Comparison of ENCODE assay signal across 27 mouse cellular contexts in the genomic region with DNA sequence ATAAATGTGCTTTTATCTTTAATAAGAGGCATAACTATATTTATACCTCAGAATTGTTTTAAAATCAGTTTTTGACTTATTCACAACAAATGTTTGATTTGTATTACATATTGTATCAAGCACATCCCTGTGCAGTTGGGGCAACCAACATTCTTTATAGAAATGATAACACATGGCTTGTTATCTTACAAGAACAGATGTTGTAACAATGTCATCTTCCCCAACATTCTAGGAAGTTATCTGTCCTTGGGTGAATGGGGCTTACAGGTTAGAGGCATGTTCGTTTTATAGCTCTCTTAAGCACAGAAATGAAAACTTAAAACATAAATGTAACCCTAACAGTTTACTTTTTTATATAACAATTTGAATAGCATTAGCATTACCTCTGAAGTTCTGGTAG.
DNase-seq lines count a peak whose midpoint lies in the region; ATAC-seq and TF ChIP-seq lines count a peak whose summit lies in the region.
"Had no signal": no experiment of that assay in that cellular context is flagged by ENCODE, and none has a peak within 500 bp of the region (broad histone marks: within the 10 kb centered on the region; RNA-seq: fewer than 3 reads in every experiment).

No protein-coding gene starts in this region.

- TF ChIP-seq EP300 in liver, postnatal 0 days (IDR thresholded peaks at IDR 0.05; ENCODE audit: low read depth) = no peak
- TF ChIP-seq EP300 in liver, embryonic 14.5 days (IDR thresholded peaks at IDR 0.05; ENCODE audit: low read depth) = peak; percentile 57

- no peak overlapping the region for H3K27ac ChIP-seq in liver, embryonic 12.5 days
- no peak overlapping the region for H3K27ac ChIP-seq in liver, postnatal 0 days (ENCODE audit: low read depth)
- H3K27ac ChIP-seq in liver, embryonic 14.5 days = no peak overlapping the region
- H3K27ac ChIP-seq: forebrain, embryonic 10.5 days; forebrain, embryonic 13.5 days; heart, embryonic 15.5 days; hindbrain, embryonic 12.5 days; intestine, embryonic 15.5 days had no signal

- H3K4me1 ChIP-seq in liver, embryonic 12.5 days = no peaks in the 10 kb centered on the region
- no peaks in the 10 kb centered on the region for H3K4me1 ChIP-seq in liver, postnatal 0 days (ENCODE audit: insufficient read depth)
- H3K4me1 ChIP-seq in liver, embryonic 14.5 days (replicated peaks; ENCODE audit: control insufficient read depth in 2 of 2, insufficient read depth in 2 of 2, low read length in 1 of 2) = no peaks in the 10 kb centered on the region
- H3K4me1 ChIP-seq: forebrain, embryonic 10.5 days; forebrain, embryonic 13.5 days; heart, embryonic 12.5 days; heart, embryonic 15.5 days; hindbrain, embryonic 12.5 days; intestine, embryonic 15.5 days had no signal

- no peak overlapping the region for H3K9ac ChIP-seq in liver, embryonic 12.5 days
- no peak overlapping the region for H3K9ac ChIP-seq in liver, postnatal 0 days (replicated peaks)
- H3K9ac ChIP-seq in liver, embryonic 14.5 days (replicated peaks) = no peak overlapping the region
- H3K9ac ChIP-seq: forebrain, embryonic 13.5 days; heart, embryonic 12.5 days; heart, embryonic 15.5 days; hindbrain, embryonic 12.5 days; intestine, embryonic 15.5 days had no signal

- no peak for DNase-seq in liver, postnatal 0 days
- peak; percentile 14 for DNase-seq in c-Kit-positive CD71-positive TER-119-negative erythroid progenitor cells, embryonic 14.5 days (ENCODE audit: low read depth)
- peak in 2 of 3 experiments; percentile 2 to 3 for DNase-seq in liver, embryonic 14.5 days (ENCODE audit: low read depth in 3 of 3, low spot score in 3 of 3)
- DNase-seq in adrenal gland, adult (ENCODE audit: inconsistent age in 2 of 2, low spot score in 1 of 2) = no peak
- no peak for DNase-seq in kidney, postnatal 10 days
- no peak for DNase-seq in gastrocnemius, postnatal 10 days
- DNase-seq: adrenal gland, adult 2 months; adrenal gland, postnatal 14 days; B cell, adult 2 months; cerebellum, adult 18-20 months; cerebellum, adult 9-10 months; cerebellum, postnatal 14 days; gastrocnemius, postnatal 25 days; heart, adult 18-20 months; heart, postnatal 14 days had no signal

- no peak for TF ChIP-seq CTCF in liver, postnatal 0 days (IDR thresholded peaks at IDR 0.05; ENCODE audit: low read depth)
- TF ChIP-seq CTCF in liver, embryonic 14.5 days (IDR thresholded peaks at IDR 0.05; ENCODE audit: low read depth) = no peak

- no peaks in the 10 kb centered on the region for H3K9me3 ChIP-seq in liver, embryonic 12.5 days (replicated peaks)
- no peaks in the 10 kb centered on the region for H3K9me3 ChIP-seq in liver, postnatal 0 days (ENCODE audit: low read length)
- H3K9me3 ChIP-seq in liver, embryonic 14.5 days (ENCODE audit: control insufficient read depth, low read length) = no peaks in the 10 kb centered on the region
- H3K9me3 ChIP-seq: forebrain, embryonic 10.5 days; forebrain, embryonic 13.5 days; heart, embryonic 12.5 days; heart, embryonic 15.5 days; hindbrain, embryonic 12.5 days; intestine, embryonic 15.5 days had no signal

- ATAC-seq in liver, embryonic 12.5 days = peak; percentile 68
- no peak for ATAC-seq in liver, postnatal 0 days
- peak; percentile 63 for ATAC-seq in liver, embryonic 14.5 days (ENCODE audit: insufficient read depth)
- ATAC-seq in megakaryocyte-erythroid progenitor cell, adult 5-6 weeks (replicated peaks; ENCODE audit: low FRiP score, low TSS enrichment, poor library complexity, severe bottlenecking) = peak; percentile 50
- ATAC-seq: forebrain, embryonic 13.5 days; forebrain, embryonic 16.5 days; hindbrain, embryonic 16.5 days; intestine, embryonic 15.5 days; Patski had no signal

- H3K36me3 ChIP-seq in liver, embryonic 12.5 days = no peaks in the 10 kb centered on the region
- no peaks in the 10 kb centered on the region for H3K36me3 ChIP-seq in liver, postnatal 0 days (replicated peaks; ENCODE audit: insufficient read depth, low read length)
- no peaks in the 10 kb centered on the region for H3K36me3 ChIP-seq in liver, embryonic 14.5 days (replicated peaks; ENCODE audit: control insufficient read depth, insufficient read depth, low read depth)
- H3K36me3 ChIP-seq: forebrain, embryonic 10.5 days; heart, embryonic 12.5 days; heart, embryonic 15.5 days; hindbrain, embryonic 12.5 days; intestine, embryonic 15.5 days had no signal

- no peaks in the 10 kb centered on the region for H3K27me3 ChIP-seq in liver, embryonic 12.5 days (replicated peaks)
- H3K27me3 ChIP-seq in liver, postnatal 0 days (ENCODE audit: insufficient read depth, low read length) = no peaks in the 10 kb centered on the region
- H3K27me3 ChIP-seq in liver, embryonic 14.5 days (ENCODE audit: control insufficient read depth, insufficient read depth, low read length) = no peaks in the 10 kb centered on the region
- H3K27me3 ChIP-seq: CH12.LX; forebrain, embryonic 13.5 days; heart, embryonic 12.5 days; heart, embryonic 15.5 days; hindbrain, embryonic 12.5 days; intestine, embryonic 15.5 days; Patski had no signal

- 17% methylated on average over 1 of the region's 1 CpGs for WGBS in liver, embryonic 12.5 days (ENCODE audit: insufficient replicate concordance)
- 43% methylated on average over 1 of the region's 1 CpGs for WGBS in liver, postnatal 0 days (ENCODE audit: insufficient replicate concordance)
- 17% methylated on average over 1 of the region's 1 CpGs for WGBS in liver, embryonic 14.5 days (ENCODE audit: insufficient replicate concordance)

- H3K4me3 ChIP-seq in liver, embryonic 12.5 days = no peak overlapping the region
- H3K4me3 ChIP-seq in liver, postnatal 0 days (ENCODE audit: low read depth, low read length) = no peak overlapping the region
- H3K4me3 ChIP-seq in liver, embryonic 14.5 days (ENCODE audit: insufficient read depth in 1 of 2, low read depth in 2 of 2, low read length in 2 of 2) = no peak overlapping the region
- H3K4me3 ChIP-seq: forebrain, embryonic 10.5 days; forebrain, embryonic 13.5 days; heart, embryonic 12.5 days; heart, embryonic 15.5 days; hindbrain, embryonic 12.5 days; intestine, embryonic 15.5 days had no signal

- H3K4me2 ChIP-seq in liver, embryonic 12.5 days = no peak overlapping the region
- no peak overlapping the region for H3K4me2 ChIP-seq in liver, postnatal 0 days (ENCODE audit: low read depth, low read length)
- H3K4me2 ChIP-seq in liver, embryonic 14.5 days (ENCODE audit: low read depth) = no peak overlapping the region
- H3K4me2 ChIP-seq: forebrain, embryonic 13.5 days; heart, embryonic 12.5 days; heart, embryonic 15.5 days; hindbrain, embryonic 12.5 days; intestine, embryonic 15.5 days had no signal

Comparison
In these comparisons a context has a peak if more than half of its experiments do, and no peak if none do; other contexts are left out.
1. DNase-seq: peak in c-Kit-positive CD71-positive TER-119-negative erythroid progenitor cells, embryonic 14.5 days (single experiment) and liver, embryonic 14.5 days (2 of 3); none in liver, postnatal 0 days (single experiment), adrenal gland, adult (0 of 2), kidney, postnatal 10 days (single experiment) and gastrocnemius, postnatal 10 days (single experiment).